Comparison of ENCODE assay signal across 23 mouse cellular contexts in the genomic region with DNA sequence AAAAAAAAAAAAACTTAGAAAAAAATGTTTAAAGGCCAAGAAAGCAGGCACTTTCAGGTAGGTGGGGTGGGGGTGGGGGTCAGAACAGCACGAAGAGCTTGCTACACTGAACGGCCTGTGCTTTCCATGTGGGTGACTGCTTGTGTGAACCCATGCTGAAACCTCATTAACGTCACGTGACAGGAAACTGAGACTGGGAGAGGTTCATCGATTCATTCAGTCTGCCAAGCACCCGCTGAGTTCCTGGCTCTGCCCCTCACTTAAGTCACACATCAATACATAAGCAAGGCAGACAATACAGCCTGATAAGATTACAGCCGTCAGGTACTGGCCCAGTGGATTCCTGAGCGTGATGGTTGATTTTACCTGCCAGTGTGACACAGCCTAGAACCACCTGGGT. TPM values are rescaled to one million over a fixed set of nuclear protein-coding genes. Genes with fewer than 3 reads are reported as not detected.
DNase-seq lines count a peak whose midpoint lies in the region; ATAC-seq and TF ChIP-seq lines count a peak whose summit lies in the region.
"Had no signal": no experiment of that assay in that cellular context is flagged by ENCODE, and none has a peak within 500 bp of the region (broad histone marks: within the 10 kb centered on the region; RNA-seq: fewer than 3 reads in every experiment).

No protein-coding gene starts in this region.

- no peaks in the 10 kb centered on the region for H3K9me3 ChIP-seq in midbrain, postnatal 0 days (ENCODE audit: low read length)
- no peaks in the 10 kb centered on the region for H3K9me3 ChIP-seq in midbrain, embryonic 11.5 days (ENCODE audit: control insufficient read depth, low read length)
- H3K9me3 ChIP-seq in stomach, postnatal 0 days (ENCODE audit: control insufficient read depth, low read length), result no peaks in the 10 kb centered on the region
- H3K9me3 ChIP-seq: embryonic facial prominence, embryonic 15.5 days; limb, embryonic 12.5 days; lung, embryonic 15.5 days; neural tube, embryonic 13.5 days had no signal

- H3K9ac ChIP-seq in midbrain, postnatal 0 days (replicated peaks; ENCODE audit: low read length, poor library complexity, severe bottlenecking), result no peak overlapping the region
- H3K9ac ChIP-seq in midbrain, embryonic 11.5 days (ENCODE audit: low read length), result no peak overlapping the region
- H3K9ac ChIP-seq in stomach, postnatal 0 days (ENCODE audit: low read length), result no peak overlapping the region
- H3K9ac ChIP-seq: embryonic facial prominence, embryonic 15.5 days; limb, embryonic 12.5 days; liver, embryonic 14.5 days; lung, embryonic 15.5 days; neural tube, embryonic 13.5 days had no signal

- H3K36me3 ChIP-seq in midbrain, postnatal 0 days (ENCODE audit: insufficient read depth, low read length), result no peaks in the 10 kb centered on the region
- no peaks in the 10 kb centered on the region for H3K36me3 ChIP-seq in midbrain, embryonic 11.5 days (ENCODE audit: control insufficient read depth, insufficient read depth, low read length)
- no peaks in the 10 kb centered on the region for H3K36me3 ChIP-seq in stomach, postnatal 0 days (ENCODE audit: control insufficient read depth, insufficient read depth, low read length)
- H3K36me3 ChIP-seq: embryonic facial prominence, embryonic 15.5 days; limb, embryonic 12.5 days; lung, embryonic 15.5 days; neural tube, embryonic 13.5 days had no signal

- 80% methylated on average over 8 of the region's 8 CpGs for WGBS in midbrain, postnatal 0 days
- WGBS in midbrain, embryonic 11.5 days, result 84% methylated on average over 8 of the region's 8 CpGs
- WGBS in stomach, postnatal 0 days, result 66% methylated on average over 8 of the region's 8 CpGs

- no peak overlapping the region for H3K27ac ChIP-seq in midbrain, postnatal 0 days (ENCODE audit: low read depth, low read length)
- H3K27ac ChIP-seq in midbrain, embryonic 11.5 days (ENCODE audit: low read depth, low read length), result no peak overlapping the region
- H3K27ac ChIP-seq in stomach, postnatal 0 days (replicated peaks), result no peak overlapping the region
- H3K27ac ChIP-seq: embryonic facial prominence, embryonic 15.5 days; kidney, postnatal 0 days; limb, embryonic 12.5 days; liver, embryonic 14.5 days; lung, embryonic 15.5 days; neural tube, embryonic 13.5 days had no signal

- no peaks in the 10 kb centered on the region for H3K27me3 ChIP-seq in midbrain, postnatal 0 days (ENCODE audit: insufficient read depth, low read length)
- no peaks in the 10 kb centered on the region for H3K27me3 ChIP-seq in midbrain, embryonic 11.5 days (ENCODE audit: control insufficient read depth, insufficient read depth, low read length)
- no peaks in the 10 kb centered on the region for H3K27me3 ChIP-seq in stomach, postnatal 0 days (ENCODE audit: control insufficient read depth, insufficient read depth, low read length)
- H3K27me3 ChIP-seq: embryonic facial prominence, embryonic 15.5 days; lung, embryonic 15.5 days; neural tube, embryonic 13.5 days; Patski had no signal

- DNase-seq in heart, adult 11 months, result peak; percentile 90
- DNase-seq in heart, adult 8-10 months (ENCODE audit: low spot score), result no peak
- DNase-seq in midbrain, postnatal 0 days (ENCODE audit: low spot score), result peak; percentile 15
- no peak for DNase-seq in midbrain, embryonic 11.5 days (ENCODE audit: low spot score, missing footprints)
- DNase-seq in R1 (ENCODE audit: low read depth, low spot score), result peak; percentile 71
- DNase-seq in stomach, postnatal 0 days (ENCODE audit: low spot score), result no peak
- DNase-seq in kidney, adult 11 months, result no peak
- DNase-seq: adrenal gland, postnatal 25 days; cerebellum, adult 9-10 months; kidney, adult 2 months; lung, postnatal 36 days; midbrain, embryonic 14.5 days had no signal

- no peak for ATAC-seq in midbrain, postnatal 0 days (ENCODE audit: low FRiP score)
- ATAC-seq in midbrain, embryonic 11.5 days (ENCODE audit: low FRiP score), result no peak
- peak; percentile 42; the same call in 1 of the 2 replicates for ATAC-seq in stomach, postnatal 0 days (ENCODE audit: low FRiP score, low TSS enrichment)
- ATAC-seq: forebrain, embryonic 14.5 days; hindbrain, embryonic 16.5 days; Patski had no signal

- TF ChIP-seq EP300 in stomach, postnatal 0 days (optimal IDR thresholded peaks at IDR 0.05), result no peak

- no peaks in the 10 kb centered on the region for H3K4me1 ChIP-seq in midbrain, postnatal 0 days (ENCODE audit: insufficient read depth, low read length)
- no peaks in the 10 kb centered on the region for H3K4me1 ChIP-seq in midbrain, embryonic 11.5 days (ENCODE audit: control insufficient read depth, insufficient read depth, low read length)
- no peaks in the 10 kb centered on the region for H3K4me1 ChIP-seq in stomach, postnatal 0 days (replicated peaks; ENCODE audit: control insufficient read depth, insufficient read depth)
- H3K4me1 ChIP-seq: embryonic facial prominence, embryonic 15.5 days; neural tube, embryonic 13.5 days had no signal

- no peak overlapping the region for H3K4me2 ChIP-seq in midbrain, postnatal 0 days (ENCODE audit: low read depth, low read length, poor library complexity, severe bottlenecking)
- H3K4me2 ChIP-seq in midbrain, embryonic 11.5 days, result no peak overlapping the region
- no peak overlapping the region for H3K4me2 ChIP-seq in stomach, postnatal 0 days (replicated peaks; ENCODE audit: low read depth)
- H3K4me2 ChIP-seq: embryonic facial prominence, embryonic 15.5 days; heart, embryonic 11.5 days; limb, embryonic 12.5 days; lung, embryonic 15.5 days; neural tube, embryonic 13.5 days had no signal

- no peak overlapping the region for H3K4me3 ChIP-seq in midbrain, postnatal 0 days (ENCODE audit: low read depth, low read length)
- no peak overlapping the region for H3K4me3 ChIP-seq in midbrain, embryonic 11.5 days (ENCODE audit: low read depth, low read length)
- H3K4me3 ChIP-seq in stomach, postnatal 0 days (ENCODE audit: low read depth, low read length), result no peak overlapping the region
- H3K4me3 ChIP-seq: embryonic facial prominence, embryonic 15.5 days; limb, embryonic 12.5 days; lung, embryonic 15.5 days; megakaryocyte, embryonic 14.5 days; neural tube, embryonic 13.5 days had no signal

- no peak for TF ChIP-seq CTCF in midbrain, postnatal 0 days (IDR thresholded peaks at IDR 0.05)
- no peak for TF ChIP-seq CTCF in stomach, postnatal 0 days (IDR thresholded peaks at IDR 0.05; ENCODE audit: low read depth)

RNA-seq across cellular contexts. Expression of gene Ctnnb1, which starts 26.5 kb away (rescaled TPM):
- 100 to 1,000 TPM; 398 to 437 (median 405) TPM for total RNA-seq in heart, adult 8-10 months (2022)
- total RNA-seq in midbrain, postnatal 0 days (2014; rRNA removed), result 917 and 1,042 TPM in 2 replicates
- 320 and 347 TPM in 2 replicates for polyA plus RNA-seq in midbrain, postnatal 0 days (2015; fragmentation: Nextera tagmentation; extraction: Ambion mirVana)
- 999 and 1,044 TPM in 2 replicates for polyA plus RNA-seq in midbrain, embryonic 11.5 days (2014; fragmentation: Nextera tagmentation; extraction: Ambion mirVana)
- polyA plus RNA-seq in stomach, postnatal 0 days (2015; fragmentation: Nextera tagmentation; extraction: Ambion mirVana), result 220 and 244 TPM in 2 replicates

Comparison
In these comparisons a context has a peak if more than half of its experiments do, and no peak if none do; other contexts are left out.
1. DNase-seq: peak in heart, adult 11 months (single experiment), midbrain, postnatal 0 days (single experiment) and R1 (single experiment); none in heart, adult 8-10 months (single experiment), midbrain, embryonic 11.5 days (single experiment), stomach, postnatal 0 days (single experiment) and kidney, adult 11 months (single experiment).